8 mouse cellular contexts compared by ENCODE assay signal in the genomic region with DNA sequence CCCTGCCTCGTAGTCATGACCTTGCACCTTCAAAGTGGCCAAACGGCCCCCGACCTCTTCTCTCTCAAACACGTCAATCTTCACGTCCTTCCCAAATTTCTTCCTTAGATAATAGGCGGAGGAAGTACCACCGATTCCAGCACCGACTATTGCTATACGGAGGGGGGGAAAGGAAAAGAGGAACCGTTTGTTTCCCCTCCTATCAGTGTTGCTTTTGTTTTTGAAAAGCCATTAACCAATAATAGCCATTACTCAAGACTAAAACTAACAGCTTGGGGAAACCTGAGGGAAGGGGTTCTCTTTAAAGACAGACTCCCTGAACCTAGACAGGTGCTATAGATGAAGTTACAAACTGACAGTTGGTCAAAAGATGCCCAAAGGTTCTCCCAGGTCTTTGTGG. TPM values are rescaled to one million over a fixed set of nuclear protein-coding genes. Genes with fewer than 3 reads are reported as not detected.
A peak's percentile ranks its signal among the peaks of the same experiment; 100 is the strongest.
DNase-seq lines count a peak whose midpoint lies in the region; ATAC-seq and TF ChIP-seq lines count a peak whose summit lies in the region.

No protein-coding gene starts in this region.

- ATAC-seq in embryonic facial prominence, embryonic 13.5 days (ENCODE audit: insufficient number of reproducible peaks, insufficient read depth, low FRiP score, low TSS enrichment, low read depth) = no peak
- no peak for ATAC-seq in limb, embryonic 11.5 days (ENCODE audit: insufficient number of reproducible peaks, low FRiP score, low TSS enrichment, low read depth)
- ATAC-seq in neural tube, embryonic 14.5 days (ENCODE audit: low read depth) = no peak

- H3K27me3 ChIP-seq in liver, adult 2 months (ENCODE audit: control insufficient read depth, insufficient read depth, low read length) = no peaks in the 10 kb centered on the region
- peaks cover 4% of the 10 kb centered on the region; the same call in 1 of the 2 replicates for H3K27me3 ChIP-seq in embryonic facial prominence, embryonic 13.5 days
- H3K27me3 ChIP-seq in limb, embryonic 11.5 days (ENCODE audit: control insufficient read depth, insufficient read depth, low read length) = no peaks in the 10 kb centered on the region
- no peaks in the 10 kb centered on the region; the same call in 1 of the 2 replicates for H3K27me3 ChIP-seq in neural tube, embryonic 14.5 days (ENCODE audit: control insufficient read depth, insufficient read depth, low read length)

- no peak for DNase-seq in liver, adult 2 months (ENCODE audit: extremely low read depth, low read depth, low spot score)
- no peak for DNase-seq in liver
- DNase-seq in limb, embryonic 11.5 days (ENCODE audit: low spot score) = no peak
- DNase-seq in frontal cortex, postnatal 10 days (ENCODE audit: low spot score in 2 of 2) = no peak
- DNase-seq in adrenal gland, postnatal 14 days = no peak
- DNase-seq in retina, postnatal 1 day = no peak

- 5% methylated on average over 10 of the region's 10 CpGs for WGBS in liver, adult 2 months
- WGBS in embryonic facial prominence, embryonic 13.5 days = 37% methylated on average over 10 of the region's 10 CpGs
- 39% methylated on average over 10 of the region's 10 CpGs for WGBS in limb, embryonic 11.5 days
- 17% methylated on average over 10 of the region's 10 CpGs for WGBS in neural tube, embryonic 14.5 days

- H3K4me3 ChIP-seq in liver, adult 2 months (ENCODE audit: insufficient read depth, low read depth, low read length) = peak overlapping the region; percentile 72
- H3K4me3 ChIP-seq in embryonic facial prominence, embryonic 13.5 days = peak overlapping the region; percentile 94
- H3K4me3 ChIP-seq in limb, embryonic 11.5 days (ENCODE audit: low read depth, low read length) = peak overlapping the region; percentile 91
- H3K4me3 ChIP-seq in neural tube, embryonic 14.5 days (ENCODE audit: low read depth, low read length) = peak overlapping the region; percentile 84

- no peak for TF ChIP-seq CTCF in liver, adult 2 months (IDR thresholded peaks at IDR 0.05; ENCODE audit: low read depth, low read length)

- H3K9me3 ChIP-seq in embryonic facial prominence, embryonic 13.5 days = no peaks in the 10 kb centered on the region
- no peaks in the 10 kb centered on the region for H3K9me3 ChIP-seq in limb, embryonic 11.5 days (ENCODE audit: control insufficient read depth, low read length)
- H3K9me3 ChIP-seq in neural tube, embryonic 14.5 days (ENCODE audit: control insufficient read depth, low read length) = no peaks in the 10 kb centered on the region

- H3K4me1 ChIP-seq in liver, adult 2 months (ENCODE audit: control insufficient read depth, insufficient read depth, low read length) = peaks cover 8% of the 10 kb centered on the region
- H3K4me1 ChIP-seq in embryonic facial prominence, embryonic 13.5 days = peaks cover 26% of the 10 kb centered on the region
- H3K4me1 ChIP-seq in limb, embryonic 11.5 days (ENCODE audit: control insufficient read depth, insufficient read depth, low read length) = peaks cover 2% of the 10 kb centered on the region; the same call in 1 of the 2 replicates
- H3K4me1 ChIP-seq in neural tube, embryonic 14.5 days (ENCODE audit: control insufficient read depth, insufficient read depth, low read length) = peaks cover 16% of the 10 kb centered on the region

- TF ChIP-seq POLR2A in liver, adult 2 months (IDR thresholded peaks at IDR 0.05; ENCODE audit: extremely low read depth, insufficient read depth, low read length) = no peak

- H3K4me2 ChIP-seq in embryonic facial prominence, embryonic 13.5 days = peak overlapping the region; percentile 69
- H3K4me2 ChIP-seq in limb, embryonic 11.5 days (ENCODE audit: low read depth, severe bottlenecking) = peak overlapping the region; percentile 53
- H3K4me2 ChIP-seq in neural tube, embryonic 14.5 days (ENCODE audit: low read depth, low read length) = peak overlapping the region; percentile 86

- H3K9ac ChIP-seq in liver, adult 2 months (ENCODE audit: low read depth, low read length) = peak overlapping the region; percentile 84
- H3K9ac ChIP-seq in embryonic facial prominence, embryonic 13.5 days = peak overlapping the region; percentile 91
- H3K9ac ChIP-seq in limb, embryonic 11.5 days (ENCODE audit: low read length) = peak overlapping the region; percentile 79; the same call in 1 of the 2 replicates
- peak overlapping the region; percentile 97 for H3K9ac ChIP-seq in neural tube, embryonic 14.5 days (replicated peaks; ENCODE audit: low read depth, low read length)

- H3K79me2 ChIP-seq in liver, adult 2 months (ENCODE audit: control insufficient read depth, insufficient read depth, low read length) = peaks cover 8% of the 10 kb centered on the region; the same call in 1 of the 2 replicates

- H3K27ac ChIP-seq in liver, adult 2 months (replicated peaks; ENCODE audit: insufficient read depth, low read depth, low read length) = peak overlapping the region; percentile 78
- H3K27ac ChIP-seq in embryonic facial prominence, embryonic 13.5 days = no peak overlapping the region
- no peak overlapping the region for H3K27ac ChIP-seq in limb, embryonic 11.5 days (replicated peaks; ENCODE audit: low read depth, low read length)
- H3K27ac ChIP-seq in neural tube, embryonic 14.5 days (ENCODE audit: low read depth, low read length) = peak overlapping the region; percentile 86; the same call in 1 of the 2 replicates

- H3K36me3 ChIP-seq in liver, adult 2 months (ENCODE audit: control insufficient read depth, insufficient read depth, low read length) = peaks cover 14% of the 10 kb centered on the region
- peaks cover 31% of the 10 kb centered on the region for H3K36me3 ChIP-seq in embryonic facial prominence, embryonic 13.5 days
- H3K36me3 ChIP-seq in limb, embryonic 11.5 days (ENCODE audit: control insufficient read depth, insufficient read depth, low read length) = peaks cover 9% of the 10 kb centered on the region; the same call in 1 of the 2 replicates
- H3K36me3 ChIP-seq in neural tube, embryonic 14.5 days (ENCODE audit: control insufficient read depth, insufficient read depth, low read length) = peaks cover 15% of the 10 kb centered on the region

RNA-seq across cellular contexts. Expression of a gene that starts 1.0 kb away (rescaled TPM):
- 96.5 and 102 TPM in 2 replicates for total RNA-seq in liver, adult 2 months (2014; rRNA removed)
- polyA plus RNA-seq in liver, adult 2 months (2012; rRNA removed) = 60.4 and 74.6 TPM in 2 replicates
- polyA plus RNA-seq in embryonic facial prominence, embryonic 13.5 days (2015; fragmentation: Nextera tagmentation; extraction: Ambion mirVana) = 80.4 and 89.2 TPM in 2 replicates
- polyA plus RNA-seq in limb, embryonic 11.5 days (2014; fragmentation: Nextera tagmentation; extraction: Ambion mirVana) = 61.0 and 61.1 TPM in 2 replicates
- 100 and 110 TPM in 2 replicates for polyA plus RNA-seq in neural tube, embryonic 14.5 days (2014; fragmentation: Nextera tagmentation; extraction: Ambion mirVana)
- 145 and 151 TPM in 2 replicates for total RNA-seq in adrenal gland, postnatal 14 days (2021)

RNA-seq across cellular contexts. Expression of a gene that starts 8.1 kb away (rescaled TPM):
- total RNA-seq in liver, adult 2 months (2014; rRNA removed) = 10.9 and 13.6 TPM in 2 replicates
- 2.7 and 4.0 TPM in 2 replicates for polyA plus RNA-seq in liver, adult 2 months (2012; rRNA removed)
- 279 and 301 TPM in 2 replicates for polyA plus RNA-seq in embryonic facial prominence, embryonic 13.5 days (2015; fragmentation: Nextera tagmentation; extraction: Ambion mirVana)
- polyA plus RNA-seq in limb, embryonic 11.5 days (2014; fragmentation: Nextera tagmentation; extraction: Ambion mirVana) = 246 and 268 TPM in 2 replicates
- 364 and 402 TPM in 2 replicates for polyA plus RNA-seq in neural tube, embryonic 14.5 days (2014; fragmentation: Nextera tagmentation; extraction: Ambion mirVana)
- total RNA-seq in adrenal gland, postnatal 14 days (2021) = 48.8 and 69.5 TPM in 2 replicates

RNA-seq across cellular contexts. Expression of a gene that starts 24.9 kb away (rescaled TPM):
- 12.6 and 18.5 TPM in 2 replicates for total RNA-seq in liver, adult 2 months (2014; rRNA removed)
- 25.9 and 37.9 TPM in 2 replicates for polyA plus RNA-seq in liver, adult 2 months (2012; rRNA removed)
- 768 and 781 TPM in 2 replicates for polyA plus RNA-seq in embryonic facial prominence, embryonic 13.5 days (2015; fragmentation: Nextera tagmentation; extraction: Ambion mirVana)
- polyA plus RNA-seq in limb, embryonic 11.5 days (2014; fragmentation: Nextera tagmentation; extraction: Ambion mirVana) = 903 and 919 TPM in 2 replicates
- 341 and 393 TPM in 2 replicates for polyA plus RNA-seq in neural tube, embryonic 14.5 days (2014; fragmentation: Nextera tagmentation; extraction: Ambion mirVana)
- total RNA-seq in adrenal gland, postnatal 14 days (2021) = 248 and 268 TPM in 2 replicates

RNA-seq across cellular contexts. Expression of a gene that starts 30.5 kb away (rescaled TPM):
- 0.83 TPM in 1 of 2 replicates, not detected in the other for total RNA-seq in liver, adult 2 months (2014; rRNA removed)
- 1.5 and 4.0 TPM in 2 replicates for polyA plus RNA-seq in liver, adult 2 months (2012; rRNA removed)
- not detected in 2 replicates for polyA plus RNA-seq in embryonic facial prominence, embryonic 13.5 days (2015; fragmentation: Nextera tagmentation; extraction: Ambion mirVana)
- polyA plus RNA-seq in limb, embryonic 11.5 days (2014; fragmentation: Nextera tagmentation; extraction: Ambion mirVana) = 0.95 TPM in 1 of 2 replicates, not detected in the other
- 1.9 TPM in 1 of 2 replicates, not detected in the other for polyA plus RNA-seq in neural tube, embryonic 14.5 days (2014; fragmentation: Nextera tagmentation; extraction: Ambion mirVana)
- 0.78 TPM in 1 of 2 replicates, not detected in the other for total RNA-seq in adrenal gland, postnatal 14 days (2021)

RNA-seq across cellular contexts. Expression of a gene that starts 30.5 kb away (rescaled TPM):
- total RNA-seq in liver, adult 2 months (2014; rRNA removed) = 77.9 and 83.2 TPM in 2 replicates
- 40.1 and 41.8 TPM in 2 replicates for polyA plus RNA-seq in liver, adult 2 months (2012; rRNA removed)
- 125 TPM in 2 replicates for polyA plus RNA-seq in embryonic facial prominence, embryonic 13.5 days (2015; fragmentation: Nextera tagmentation; extraction: Ambion mirVana)
- 164 and 171 TPM in 2 replicates for polyA plus RNA-seq in limb, embryonic 11.5 days (2014; fragmentation: Nextera tagmentation; extraction: Ambion mirVana)
- polyA plus RNA-seq in neural tube, embryonic 14.5 days (2014; fragmentation: Nextera tagmentation; extraction: Ambion mirVana) = 111 and 118 TPM in 2 replicates
- total RNA-seq in adrenal gland, postnatal 14 days (2021) = 84.9 and 89.9 TPM in 2 replicates

Comparison
In these comparisons a context has a peak if more than half of its experiments do, and no peak if none do; other contexts are left out.
1. H3K27ac ChIP-seq: peak in liver, adult 2 months (single experiment) and neural tube, embryonic 14.5 days (single experiment); none in embryonic facial prominence, embryonic 13.5 days (single experiment) and limb, embryonic 11.5 days (single experiment).
2. RNA of a gene that starts 8.1 kb away (polyA plus RNA-seq): 364 to 402 TPM in neural tube, embryonic 14.5 days, 279 to 301 TPM in embryonic facial prominence, embryonic 13.5 days and 246 to 268 TPM in limb, embryonic 11.5 days; 2.7 to 4.0 TPM in liver, adult 2 months; every median in the first group is over 10 times any median in the second.
3. Peak in every context shown above with its lines, with median percentiles within 50 percentile points of each other: H3K4me3 ChIP-seq, H3K9ac ChIP-seq and H3K4me2 ChIP-seq.